Comparison of ENCODE assay signal across 15 mouse cellular contexts in genomic region chr6:54330166-54330565, GRCm38 (mm10). TPM values are rescaled to one million over a fixed set of nuclear protein-coding genes. Genes with fewer than 3 reads are reported as not detected.
A peak's percentile ranks its signal among the peaks of the same experiment; 100 is the strongest.
DNase-seq lines count a peak whose midpoint lies in the region; ATAC-seq and TF ChIP-seq lines count a peak whose summit lies in the region.
"Had no signal": no experiment of that assay in that cellular context is flagged by ENCODE, and none has a peak within 500 bp of the region (broad histone marks: within the 10 kb centered on the region; RNA-seq: fewer than 3 reads in every experiment).

No protein-coding gene starts in this region.

- 0 out of 2 replicates have a peak overlapping the region, but pooled peaks have one; percentile 25 for H3K9ac ChIP-seq in heart, embryonic 14.5 days (ENCODE audit: low read length)
- no peak overlapping the region for H3K9ac ChIP-seq in forebrain, embryonic 11.5 days (ENCODE audit: low read length)
- H3K9ac ChIP-seq: midbrain, embryonic 13.5 days had no signal

- TF ChIP-seq POLR2A in lung, adult 2 months (IDR thresholded peaks at IDR 0.05; ENCODE audit: borderline replicate concordance, extremely low read depth, low read depth, low read length), result no peak

- no peak overlapping the region for H3K27ac ChIP-seq in heart, embryonic 14.5 days (replicated peaks in 1 of 2; ENCODE audit: control insufficient read depth in 1 of 2, insufficient read depth in 1 of 2, low read depth in 2 of 2, low read length in 2 of 2)
- H3K27ac ChIP-seq in forebrain, embryonic 11.5 days (ENCODE audit: low read depth, low read length), result no peak overlapping the region
- H3K27ac ChIP-seq: forebrain, embryonic 10.5 days; midbrain, embryonic 13.5 days had no signal

- no peak for TF ChIP-seq CTCF in lung, adult 2 months (IDR thresholded peaks at IDR 0.05; ENCODE audit: insufficient read depth, low read length)

- no peak for ATAC-seq in heart, embryonic 14.5 days (ENCODE audit: insufficient number of reproducible peaks, insufficient read depth, low FRiP score, low read depth)
- ATAC-seq in forebrain, embryonic 11.5 days (replicated peaks; ENCODE audit: low FRiP score), result no peak
- ATAC-seq: midbrain, embryonic 13.5 days had no signal

- H3K36me3 ChIP-seq in heart, embryonic 14.5 days (ENCODE audit: control insufficient read depth, insufficient read depth, low read length), result no peaks in the 10 kb centered on the region
- no peaks in the 10 kb centered on the region for H3K36me3 ChIP-seq in forebrain, embryonic 11.5 days (ENCODE audit: control insufficient read depth, insufficient read depth, low read length)
- H3K36me3 ChIP-seq: forebrain, embryonic 10.5 days; midbrain, embryonic 13.5 days had no signal

- peak overlapping the region; percentile 98 for H3K4me2 ChIP-seq in heart, embryonic 14.5 days (ENCODE audit: low read length)
- no peak overlapping the region for H3K4me2 ChIP-seq in forebrain, embryonic 11.5 days (ENCODE audit: low read depth, low read length, severe bottlenecking)
- H3K4me2 ChIP-seq: midbrain, embryonic 13.5 days had no signal

- peak overlapping the region in 1 of 2 experiments; percentile 18; a peak in 2 of 4 replicates for H3K4me3 ChIP-seq in heart, embryonic 14.5 days (ENCODE audit: control insufficient read depth in 1 of 2, insufficient read depth in 1 of 2, low read depth in 1 of 2, low read length in 2 of 2)
- H3K4me3 ChIP-seq in lung, adult 2 months (replicated peaks; ENCODE audit: extremely low read depth, low read depth, low read length), result no peak overlapping the region
- no peak overlapping the region for H3K4me3 ChIP-seq in forebrain, embryonic 11.5 days (ENCODE audit: low read depth, low read length)
- H3K4me3 ChIP-seq: forebrain, embryonic 10.5 days; midbrain, embryonic 13.5 days; myocyte had no signal

- peaks cover 4 to 7% of the 10 kb centered on the region in 2 experiments; a peak in 2 of 4 replicates for H3K4me1 ChIP-seq in heart, embryonic 14.5 days (ENCODE audit: control insufficient read depth in 2 of 2, insufficient read depth in 2 of 2, low read length in 2 of 2)
- no peaks in the 10 kb centered on the region; the same call in 1 of the 2 replicates for H3K4me1 ChIP-seq in lung, adult 2 months (ENCODE audit: control insufficient read depth, insufficient read depth, low read length)
- H3K4me1 ChIP-seq in forebrain, embryonic 11.5 days (replicated peaks; ENCODE audit: control insufficient read depth, insufficient read depth, low read length), result peaks cover 10% of the 10 kb centered on the region; the same call in 1 of the 2 replicates

- WGBS in heart, embryonic 14.5 days, result 91% methylated on average over 10 of the region's 10 CpGs
- 84% methylated on average over 10 of the region's 10 CpGs for WGBS in lung, adult 2 months
- WGBS in forebrain, embryonic 11.5 days, result 45% methylated on average over 10 of the region's 10 CpGs

- no peaks in the 10 kb centered on the region for H3K9me3 ChIP-seq in heart, embryonic 14.5 days (ENCODE audit: control insufficient read depth, low read length)
- H3K9me3 ChIP-seq in forebrain, embryonic 11.5 days (ENCODE audit: control insufficient read depth, low read length), result no peaks in the 10 kb centered on the region
- H3K9me3 ChIP-seq: forebrain, embryonic 10.5 days; midbrain, embryonic 13.5 days had no signal

- no peak for DNase-seq in heart, adult 9 months (ENCODE audit: low spot score in 2 of 2)
- DNase-seq in lung, postnatal 36 days, result peak; percentile 7
- no peak for DNase-seq in lung, adult 2 months
- peak; percentile 65 to 79 for DNase-seq in kidney, postnatal 25 days
- DNase-seq in left cerebral cortex, postnatal 25 days (ENCODE audit: low spot score in 2 of 2), result no peak
- no peak for DNase-seq in adrenal gland, postnatal 25 days
- DNase-seq in forebrain, embryonic 11.5 days (ENCODE audit: low spot score), result no peak
- DNase-seq: cerebellum, adult 18-20 months; gastrocnemius, postnatal 36 days; thymus, postnatal 4 days had no signal

- H3K27me3 ChIP-seq in heart, embryonic 14.5 days (ENCODE audit: control insufficient read depth, insufficient read depth, low read length), result peaks cover 7% of the 10 kb centered on the region
- peaks cover 27% of the 10 kb centered on the region for H3K27me3 ChIP-seq in forebrain, embryonic 11.5 days (ENCODE audit: control insufficient read depth, insufficient read depth, low read length)

- intact Hi-C loops in left cerebral cortex, postnatal 25 days (cut with DNase I), result no loop called here

RNA-seq across cellular contexts. Expression of gene Prr15, which starts 4.5 kb away (rescaled TPM):
- 25.2 and 26.2 TPM in 2 replicates for polyA plus RNA-seq in heart, embryonic 14.5 days (2014; fragmentation: Nextera tagmentation; extraction: Ambion mirVana)
- polyA plus RNA-seq in lung, adult 2 months (2012; rRNA removed), result 3.5 TPM in 2 replicates
- total RNA-seq in left cerebral cortex, postnatal 25 days (2021), result 1 to 10 TPM; 1.9 to 2.0 TPM
- 2.9 and 3.2 TPM in 2 replicates for total RNA-seq in adrenal gland, postnatal 25 days (2021)
- 5.0 and 6.0 TPM in 2 replicates for polyA plus RNA-seq in forebrain, embryonic 11.5 days (2014; fragmentation: Nextera tagmentation; extraction: Ambion mirVana)
- total RNA-seq: common myeloid progenitor, adult 5-6 weeks had no signal

Comparison
In these comparisons a context has a peak if more than half of its experiments do, and no peak if none do; other contexts are left out.
1. DNase-seq: peak in lung, postnatal 36 days (single experiment) and kidney, postnatal 25 days (2 of 2); none in heart, adult 9 months (0 of 2), lung, adult 2 months (single experiment), left cerebral cortex, postnatal 25 days (0 of 2), adrenal gland, postnatal 25 days (single experiment) and forebrain, embryonic 11.5 days (single experiment).